In genomic region chr1:64616881-64617714, GRCm38 (mm10) we compare ENCODE assay signal across 8 mouse cellular contexts. TPM values are rescaled to one million over a fixed set of nuclear protein-coding genes. Genes with fewer than 3 reads are reported as not detected.
A peak's percentile ranks its signal among the peaks of the same experiment; 100 is the strongest.
DNase-seq lines count a peak whose midpoint lies in the region; ATAC-seq and TF ChIP-seq lines count a peak whose summit lies in the region.

Mettl21a (minus strand) TSS chr1:64617242.

- DNase-seq in A20 (ENCODE audit: low read depth, low spot score), result peak; percentile 92
- peak; percentile 97 for DNase-seq in heart, embryonic 10.5 days (ENCODE audit: low spot score)
- peak; percentile 83 for DNase-seq in liver, adult 2 months (ENCODE audit: extremely low read depth, low read depth, low spot score)
- DNase-seq in splenic B cell, adult 2 months (ENCODE audit: low read depth, low spot score), result peak; percentile 73

- WGBS in heart, embryonic 10.5 days, result under 1% methylated on average over 72 of the region's 72 CpGs
- under 1% methylated on average over 72 of the region's 72 CpGs for WGBS in kidney, embryonic 15.5 days
- under 1% methylated on average over 72 of the region's 72 CpGs for WGBS in liver, adult 2 months

- H3K27ac ChIP-seq in bone marrow macrophage, adult 2 months (ENCODE audit: insufficient read depth, low read depth, low read length), result peak within 1 kb of the TSS; percentile 82
- peak within 1 kb of the TSS; percentile 90 for H3K27ac ChIP-seq in embryonic fibroblast, embryonic 13.5 days (ENCODE audit: insufficient read depth, low read length)
- peak within 1 kb of the TSS; percentile 96 for H3K27ac ChIP-seq in heart, embryonic 10.5 days
- peak within 1 kb of the TSS; percentile 99 for H3K27ac ChIP-seq in kidney, embryonic 15.5 days
- H3K27ac ChIP-seq in liver, adult 2 months (replicated peaks; ENCODE audit: insufficient read depth, low read depth, low read length), result peak within 1 kb of the TSS; percentile 72

- peak within 1 kb of the TSS; percentile 74 for H3ac ChIP-seq in myocyte (ENCODE audit: control insufficient read depth, insufficient read length)

- TF ChIP-seq POLR2A in bone marrow macrophage, adult 2 months (IDR thresholded peaks at IDR 0.05; ENCODE audit: borderline replicate concordance, low read depth, low read length), result 0 out of 2 replicates have a peak, but pooled peaks have one; percentile 22
- TF ChIP-seq POLR2A in embryonic fibroblast, embryonic 13.5 days (IDR thresholded peaks at IDR 0.05; ENCODE audit: low read depth, low read length), result peak; percentile 93
- TF ChIP-seq POLR2A in liver, adult 2 months (IDR thresholded peaks at IDR 0.05; ENCODE audit: extremely low read depth, insufficient read depth, low read length), result peak; percentile 82
- peak; percentile 80 for TF ChIP-seq POLR2A in myocyte (IDR thresholded peaks at IDR 0.05; ENCODE audit: insufficient read length, low read depth)

- no peaks in the 10 kb centered on the region for H3K27me3 ChIP-seq in heart, embryonic 10.5 days (ENCODE audit: insufficient read depth, poor library complexity, severe bottlenecking)
- H3K27me3 ChIP-seq in kidney, embryonic 15.5 days, result no peaks in the 10 kb centered on the region
- no peaks in the 10 kb centered on the region for H3K27me3 ChIP-seq in liver, adult 2 months (ENCODE audit: control insufficient read depth, insufficient read depth, low read length)
- H3K27me3 ChIP-seq in myocyte (ENCODE audit: control insufficient read depth, insufficient read depth, insufficient read length), result no peaks in the 10 kb centered on the region
- H3K27me3 ChIP-seq in splenic B cell, adult 2 months (ENCODE audit: control insufficient read depth, insufficient read depth, low read length, poor library complexity, severe bottlenecking), result no peaks in the 10 kb centered on the region

- H3K79me2 ChIP-seq in liver, adult 2 months (ENCODE audit: control insufficient read depth, insufficient read depth, low read length), result no peaks in the 10 kb centered on the region; the same call in 1 of the 2 replicates
- peaks cover 24% of the 10 kb centered on the region for H3K79me2 ChIP-seq in myocyte (ENCODE audit: control insufficient read depth, insufficient read depth)

- peaks cover 25% of the 10 kb centered on the region for H3K4me1 ChIP-seq in bone marrow macrophage, adult 2 months (ENCODE audit: control insufficient read depth, insufficient read depth, low read length)
- H3K4me1 ChIP-seq in embryonic fibroblast, embryonic 13.5 days (ENCODE audit: control insufficient read depth, insufficient read depth, low read length), result peaks cover 22% of the 10 kb centered on the region
- peaks cover 8% of the 10 kb centered on the region for H3K4me1 ChIP-seq in heart, embryonic 10.5 days
- peaks cover 31% of the 10 kb centered on the region for H3K4me1 ChIP-seq in kidney, embryonic 15.5 days
- peaks cover 1% of the 10 kb centered on the region; the same call in 1 of the 2 replicates for H3K4me1 ChIP-seq in liver, adult 2 months (ENCODE audit: control insufficient read depth, insufficient read depth, low read length)

- peak; percentile 95 for ATAC-seq in kidney, embryonic 15.5 days (replicated peaks; ENCODE audit: low FRiP score)

- no peak for TF ChIP-seq CTCF in bone marrow macrophage, adult 2 months (IDR thresholded peaks at IDR 0.05; ENCODE audit: low read depth, low read length)
- TF ChIP-seq CTCF in embryonic fibroblast, embryonic 13.5 days (IDR thresholded peaks at IDR 0.05; ENCODE audit: borderline replicate concordance, insufficient read depth, low read length), result no peak
- no peak; the same call in 1 of the 2 replicates for TF ChIP-seq CTCF in liver, adult 2 months (IDR thresholded peaks at IDR 0.05; ENCODE audit: low read depth, low read length)

- no peaks in the 10 kb centered on the region for H3K9me3 ChIP-seq in heart, embryonic 10.5 days
- H3K9me3 ChIP-seq in kidney, embryonic 15.5 days (replicated peaks), result no peaks in the 10 kb centered on the region

- peak within 1 kb of the TSS; percentile 90 for H3K4me2 ChIP-seq in kidney, embryonic 15.5 days
- peak within 1 kb of the TSS; percentile 94 for H3K4me2 ChIP-seq in myocyte (ENCODE audit: low read depth)

- H3K9ac ChIP-seq in kidney, embryonic 15.5 days, result peak within 1 kb of the TSS; percentile 84
- peak within 1 kb of the TSS; percentile 87 for H3K9ac ChIP-seq in liver, adult 2 months (ENCODE audit: low read depth, low read length)

- H3K4me3 ChIP-seq in bone marrow macrophage, adult 2 months (ENCODE audit: insufficient read depth, low read length), result peak within 1 kb of the TSS; percentile 91
- peak within 1 kb of the TSS; percentile 78 for H3K4me3 ChIP-seq in embryonic fibroblast, embryonic 13.5 days (ENCODE audit: insufficient read depth, low read length)
- peak within 1 kb of the TSS; percentile 76 for H3K4me3 ChIP-seq in heart, embryonic 10.5 days
- H3K4me3 ChIP-seq in kidney, embryonic 15.5 days (replicated peaks), result peak within 1 kb of the TSS; percentile 84
- H3K4me3 ChIP-seq in liver, adult 2 months (ENCODE audit: insufficient read depth, low read depth, low read length), result peak within 1 kb of the TSS; percentile 86
- H3K4me3 ChIP-seq in myocyte, result peak within 1 kb of the TSS; percentile 80

- H3K36me3 ChIP-seq in heart, embryonic 10.5 days, result peaks cover 9% of the 10 kb centered on the region; the same call in 1 of the 2 replicates
- peaks cover 15% of the 10 kb centered on the region for H3K36me3 ChIP-seq in kidney, embryonic 15.5 days
- no peaks in the 10 kb centered on the region for H3K36me3 ChIP-seq in liver, adult 2 months (ENCODE audit: control insufficient read depth, insufficient read depth, low read length)
- no peaks in the 10 kb centered on the region for H3K36me3 ChIP-seq in myocyte (ENCODE audit: control insufficient read depth, insufficient read depth)
- no peaks in the 10 kb centered on the region for H3K36me3 ChIP-seq in splenic B cell, adult 2 months (ENCODE audit: control insufficient read depth, insufficient read depth, low read length, poor library complexity, severe bottlenecking)

TF ChIP-seq in myocyte, 11 proteins besides CTCF, POLR2A, EP300 and RAD21:
- TF ChIP-seq POLR2AphosphoS2 (IDR thresholded peaks at IDR 0.05; ENCODE audit: insufficient read length, low read depth), result peak; percentile 84
- TF ChIP-seq SRF (IDR thresholded peaks at IDR 0.05; ENCODE audit: control insufficient read depth, insufficient read length, low read depth), result peak; percentile 93
- TF ChIP-seq TCF3 (IDR thresholded peaks at IDR 0.05; ENCODE audit: insufficient read length, low read depth), result no peak
- peak in 1 of 3 experiments; percentile 10 for TF ChIP-seq MYOG (IDR thresholded peaks at IDR 0.05; ENCODE audit: control insufficient read depth in 1 of 3, insufficient read depth in 1 of 3, insufficient read length in 2 of 3, low read depth in 2 of 3)

RNA-seq across cellular contexts. Expression of gene Mettl21a, which starts in this region (rescaled TPM):
- polyA plus RNA-seq in bone marrow macrophage, adult 2 months (2012; ENCODE audit: insufficient read depth, insufficient read length, missing spikeins), result 19.7 and 20.5 TPM in 2 replicates
- 27.9 and 29.3 TPM in 2 replicates for polyA plus RNA-seq in embryonic fibroblast, embryonic 13.5 days (2011; ENCODE audit: insufficient read length, low read depth, missing spikeins)
- 14.7 and 14.9 TPM in 2 replicates for polyA plus RNA-seq in heart, embryonic 10.5 days (2016; fragmentation: Nextera tagmentation; extraction: Ambion mirVana)
- 17.7 and 20.2 TPM in 2 replicates for polyA plus RNA-seq in kidney, embryonic 15.5 days (2015; fragmentation: Nextera tagmentation; extraction: Ambion mirVana)
- 6.9 and 7.0 TPM in 2 replicates for total RNA-seq in liver, adult 2 months (2014; rRNA removed)
- 6.0 and 9.1 TPM in 2 replicates for polyA plus RNA-seq in liver, adult 2 months (2012; rRNA removed)
- 26.5 TPM for polyA plus RNA-seq in myocyte (2012; fragmentation: generic; extraction: Trizol)

Comparison
In these comparisons a context has a peak if more than half of its experiments do, and no peak if none do; other contexts are left out.
1. Peak in every context shown above with its lines: DNase-seq, ATAC-seq, H3K4me3 ChIP-seq and H3K27ac ChIP-seq.
2. POLR2A ChIP-seq: peak in every context shown above with its lines; median percentile 93 in embryonic fibroblast, embryonic 13.5 days; 82 in liver, adult 2 months; 80 in myocyte; 22 in bone marrow macrophage, adult 2 months.